Mouse (Mus musculus): ENCODE measurements around the gene Ubald2. TPM values are rescaled to one million over a fixed set of nuclear protein-coding genes. Genes with fewer than 3 reads are reported as not detected.

The Ubald2 gene
- polyA plus RNA-seq, 1 experiment from 2014 or later: 77.5 TPM

- Histone ChIP-seq H3K27me3 (ENCODE audit: control insufficient read depth, insufficient read depth, low read length) (no peaks in the 10 kb centered on the region), H3K36me3 (ENCODE audit: control insufficient read depth, insufficient read depth, low read length) (no peaks in the 10 kb centered on the region), H3K4me2 (ENCODE audit: low read length) (peak overlapping the region; percentile 95), H3K4me3 (replicated peaks; ENCODE audit: low read depth, low read length) (peak overlapping the region; percentile 80), H3K9me3 (ENCODE audit: control insufficient read depth, low read length) (no peaks in the 10 kb centered on the region), H3K27ac (replicated peaks; ENCODE audit: low read depth, low read length) (peak overlapping the region; percentile 94), H3K9ac (replicated peaks; ENCODE audit: low read length) (peak overlapping the region; percentile 89), H3K4me1 (ENCODE audit: control insufficient read depth, insufficient read depth, low read length) (peaks cover 8% of the 10 kb centered on the region; the same call in 1 of the 2 replicates)
- ATAC-seq (ENCODE audit: low FRiP score, low TSS enrichment) (peak; percentile 49; the same call in 1 of the 2 replicates), DNase-seq (peak; percentile 62)
- WGBS: under 1% methylated on average over 73 of the region's 76 CpGs
Observed at GRCm38 (mm10) chr11:116412028-116412827, 21.7 kb upstream of the Ubald2 start.

- Histone ChIP-seq H3K4me3 (replicated peaks; ENCODE audit: low read depth, low read length) (peak within 1 kb of the TSS; percentile 80), H3K9ac (replicated peaks; ENCODE audit: low read length) (peak within 1 kb of the TSS; percentile 89), H3K9me3 (ENCODE audit: control insufficient read depth, low read length) (no peaks in the 10 kb centered on the region), H3K4me1 (ENCODE audit: control insufficient read depth, insufficient read depth, low read length) (peaks cover 8% of the 10 kb centered on the region; the same call in 1 of the 2 replicates), H3K4me2 (ENCODE audit: low read length) (peak within 1 kb of the TSS; percentile 95), H3K27ac (replicated peaks; ENCODE audit: low read depth, low read length) (peak within 1 kb of the TSS; percentile 94), H3K27me3 (ENCODE audit: control insufficient read depth, insufficient read depth, low read length) (no peaks in the 10 kb centered on the region), H3K36me3 (ENCODE audit: control insufficient read depth, insufficient read depth, low read length) (no peaks in the 10 kb centered on the region)
- 1% methylated on average over 79 of the region's 82 CpGs for WGBS
- peak; percentile 97 for DNase-seq
- ATAC-seq (ENCODE audit: low FRiP score, low TSS enrichment): peak; percentile 96
Observed at GRCm38 (mm10) chr11:116412904-116413630, 20.8 kb upstream of the Ubald2 start, which contains the start of gene Rnf157. Gene Rnf157, minus strand, starts transcription at chr11:116413032.

GRCm38 (mm10) chr11:116413631-116414022, 20.3 kb upstream of the Ubald2 start:
- ATAC-seq (ENCODE audit: low FRiP score, low TSS enrichment): no peak; the same call in 1 of the 2 replicates
- no peaks in the 10 kb centered on the region for H3K9me3 ChIP-seq (ENCODE audit: control insufficient read depth, low read length)
- peak overlapping the region; percentile 80 for H3K4me3 ChIP-seq (replicated peaks; ENCODE audit: low read depth, low read length)
- H3K9ac ChIP-seq (replicated peaks; ENCODE audit: low read length): peak overlapping the region; percentile 89
- no peak for DNase-seq
- no peaks in the 10 kb centered on the region for H3K36me3 ChIP-seq (ENCODE audit: control insufficient read depth, insufficient read depth, low read length)
- H3K4me1 ChIP-seq (ENCODE audit: control insufficient read depth, insufficient read depth, low read length): peaks cover 8% of the 10 kb centered on the region; the same call in 1 of the 2 replicates
- peak overlapping the region; percentile 94 for H3K27ac ChIP-seq (replicated peaks; ENCODE audit: low read depth, low read length)
- WGBS: 73% methylated on average over 4 of the region's 4 CpGs
- peak overlapping the region; percentile 95 for H3K4me2 ChIP-seq (ENCODE audit: low read length)
- no peaks in the 10 kb centered on the region for H3K27me3 ChIP-seq (ENCODE audit: control insufficient read depth, insufficient read depth, low read length)

GRCm38 (mm10) chr11:116416196-116416943, 17.5 kb upstream of the Ubald2 start:
- no peak overlapping the region; the same call in 1 of the 2 replicates for H3K9ac ChIP-seq (replicated peaks; ENCODE audit: low read length)
- no peak overlapping the region for H3K4me3 ChIP-seq (replicated peaks; ENCODE audit: low read depth, low read length)
- H3K9me3 ChIP-seq (ENCODE audit: control insufficient read depth, low read length): no peaks in the 10 kb centered on the region
- 82% methylated on average over 6 of the region's 6 CpGs for WGBS
- no peaks in the 10 kb centered on the region for H3K36me3 ChIP-seq (ENCODE audit: control insufficient read depth, insufficient read depth, low read length)
- no peak overlapping the region for H3K4me2 ChIP-seq (ENCODE audit: low read length)
- H3K4me1 ChIP-seq (ENCODE audit: control insufficient read depth, insufficient read depth, low read length): peaks cover 8% of the 10 kb centered on the region; the same call in 1 of the 2 replicates
- no peak overlapping the region for H3K27ac ChIP-seq (replicated peaks; ENCODE audit: low read depth, low read length)
- ATAC-seq (ENCODE audit: low FRiP score, low TSS enrichment): no peak
- no peak for DNase-seq
- H3K27me3 ChIP-seq (ENCODE audit: control insufficient read depth, insufficient read depth, low read length): no peaks in the 10 kb centered on the region

- no peak overlapping the region for H3K9ac ChIP-seq (replicated peaks; ENCODE audit: low read length)
- no peaks in the 10 kb centered on the region for H3K9me3 ChIP-seq (ENCODE audit: control insufficient read depth, low read length)
- no peaks in the 10 kb centered on the region for H3K36me3 ChIP-seq (ENCODE audit: control insufficient read depth, insufficient read depth, low read length)
- H3K27me3 ChIP-seq (ENCODE audit: control insufficient read depth, insufficient read depth, low read length): no peaks in the 10 kb centered on the region
- ATAC-seq (ENCODE audit: low FRiP score, low TSS enrichment) (no peak), DNase-seq (no peak)
- peaks cover 5% of the 10 kb centered on the region; the same call in 1 of the 2 replicates for H3K4me1 ChIP-seq (ENCODE audit: control insufficient read depth, insufficient read depth, low read length)
- H3K27ac ChIP-seq (replicated peaks; ENCODE audit: low read depth, low read length): no peak overlapping the region
- no peak overlapping the region for H3K4me2 ChIP-seq (ENCODE audit: low read length)
- WGBS: 87% methylated on average over 5 of the region's 5 CpGs
- H3K4me3 ChIP-seq (replicated peaks; ENCODE audit: low read depth, low read length): no peak overlapping the region
Observed at GRCm38 (mm10) chr11:116417054-116417453, 16.8 kb upstream of the Ubald2 start.

GRCm38 (mm10) chr11:116418194-116418840, 15.6 kb upstream of the Ubald2 start:
- Histone ChIP-seq H3K4me1 (ENCODE audit: control insufficient read depth, insufficient read depth, low read length) (peaks cover 4% of the 10 kb centered on the region; the same call in 1 of the 2 replicates), H3K27me3 (ENCODE audit: control insufficient read depth, insufficient read depth, low read length) (no peaks in the 10 kb centered on the region), H3K36me3 (ENCODE audit: control insufficient read depth, insufficient read depth, low read length) (no peaks in the 10 kb centered on the region), H3K4me3 (replicated peaks; ENCODE audit: low read depth, low read length) (no peak overlapping the region), H3K9ac (replicated peaks; ENCODE audit: low read length) (no peak overlapping the region), H3K9me3 (ENCODE audit: control insufficient read depth, low read length) (no peaks in the 10 kb centered on the region), H3K27ac (replicated peaks; ENCODE audit: low read depth, low read length) (no peak overlapping the region), H3K4me2 (ENCODE audit: low read length) (no peak overlapping the region)
- no peak for ATAC-seq (ENCODE audit: low FRiP score, low TSS enrichment)
- no peak for DNase-seq
- 31% methylated on average over 2 of the region's 2 CpGs for WGBS

- H3K4me2 ChIP-seq (ENCODE audit: low read length): no peak overlapping the region
- H3K27me3 ChIP-seq (ENCODE audit: control insufficient read depth, insufficient read depth, low read length): no peaks in the 10 kb centered on the region
- DNase-seq (no peak), ATAC-seq (ENCODE audit: low FRiP score, low TSS enrichment) (no peak)
- no peaks in the 10 kb centered on the region for H3K4me1 ChIP-seq (ENCODE audit: control insufficient read depth, insufficient read depth, low read length)
- no peaks in the 10 kb centered on the region for H3K36me3 ChIP-seq (ENCODE audit: control insufficient read depth, insufficient read depth, low read length)
- no peaks in the 10 kb centered on the region for H3K9me3 ChIP-seq (ENCODE audit: control insufficient read depth, low read length)
- H3K27ac ChIP-seq (replicated peaks; ENCODE audit: low read depth, low read length): no peak overlapping the region
- H3K9ac ChIP-seq (replicated peaks; ENCODE audit: low read length): no peak overlapping the region
- WGBS: 84% methylated on average over 6 of the region's 6 CpGs
- H3K4me3 ChIP-seq (replicated peaks; ENCODE audit: low read depth, low read length): no peak overlapping the region
Observed at GRCm38 (mm10) chr11:116418841-116419462, 14.9 kb upstream of the Ubald2 start.
